Mouse (Mus musculus) C2C12 (cell line): Measurements from ENCODE around the gene Morc3. TPM values are rescaled to one million over a fixed set of nuclear protein-coding genes. Genes with fewer than 3 reads are reported as not detected.

Experiments
- H3K27me3 ChIP-seq: one replicate; pipeline ENCODE4 v1.6.1; 2011; ENCODE audit not compliant: control insufficient read depth, insufficient read depth, insufficient read length
- H3K36me3 ChIP-seq: one replicate; pipeline ENCODE4 v1.6.1; 2011; ENCODE audit not compliant: control insufficient read depth, insufficient read depth
- H3K4me3 ChIP-seq: one replicate; pipeline ENCODE4 v1.5.1; 2011; ENCODE audit warnings: mild to moderate bottlenecking, control low read depth; ENCODE audit not compliant: poor library complexity, insufficient read depth, severe bottlenecking
- H3K79me2 ChIP-seq: one replicate; pipeline ENCODE4 v1.6.1; 2011; ENCODE audit not compliant: control insufficient read depth, insufficient read depth
- H3K79me3 ChIP-seq: one replicate; pipeline ENCODE4 v1.6.1; 2011; ENCODE audit warnings: low read depth, control low read depth
- H3ac ChIP-seq: one replicate; pipeline ENCODE3; 2011; ENCODE audit warnings: low read depth; ENCODE audit not compliant: control insufficient read depth, insufficient read length
- CEBPB ChIP-seq: IDR thresholded peaks from one replicate; pipeline ENCODE4 v1.6.1; 2011; ENCODE audit warnings: low read depth, mild to moderate bottlenecking, control low read depth, moderate library complexity
- CTCF ChIP-seq: IDR thresholded peaks from one replicate; pipeline ENCODE4 v1.5.1; 2011; ENCODE audit not compliant: control insufficient read depth, insufficient read depth, insufficient read length
- FOSL1 ChIP-seq: IDR thresholded peaks from one replicate; pipeline ENCODE4 v1.8.0; 2011; ENCODE audit warnings: mild to moderate bottlenecking, low read length; ENCODE audit not compliant: poor library complexity, insufficient read depth, severe bottlenecking
- MAX ChIP-seq: IDR thresholded peaks from one replicate; pipeline ENCODE4 v1.6.1; 2011; ENCODE audit warnings: mild to moderate bottlenecking, control low read depth
- MYOD1 ChIP-seq: IDR thresholded peaks from one replicate; pipeline ENCODE4 v1.6.1; 2011; ENCODE audit warnings: low read depth; ENCODE audit not compliant: control insufficient read depth, insufficient read length
- MYOG ChIP-seq: IDR thresholded peaks from one replicate; pipeline ENCODE4 v1.6.1; 2011; ENCODE audit not compliant: control insufficient read depth, insufficient read length; ENCODE audit errors: extremely low read depth
- USF1 ChIP-seq: IDR thresholded peaks from one replicate; pipeline ENCODE4 v1.6.1; 2011; ENCODE audit warnings: low read depth, mild to moderate bottlenecking, control low read depth, moderate library complexity
- polyA plus RNA-seq: library from polyadenylated mRNA; unstranded; fragments of >200 nt; fragmentation: generic; extraction: Trizol; gene quantifications from one replicate; pipeline ENCODE4 v1.2.1, GENCODE M21; 2012; ENCODE audit warnings: missing spikeins

Gene Morc3
- polyA plus RNA-seq, 1 experiment, result 8.0 TPM

GRCm38 (mm10) chr16:93789971-93790755, 41.8 kb upstream of the Morc3 start:
- Histone ChIP-seq H3ac (no peak overlapping the region), H3K36me3 (no peaks in the 10 kb centered on the region), H3K79me2 (no peaks in the 10 kb centered on the region), H3K79me3 (no peaks in the 10 kb centered on the region), H3K4me3 (no peak overlapping the region), H3K27me3 (no peaks in the 10 kb centered on the region)
- no peak for TF ChIP-seq MAX
- no peak for TF ChIP-seq CTCF
- no peak for TF ChIP-seq FOSL1
- no peak for TF ChIP-seq CEBPB
- no peak for TF ChIP-seq USF1
- TF ChIP-seq MYOG, result no peak
- TF ChIP-seq MYOD1, result no peak

- Histone ChIP-seq H3K79me3 (no peaks in the 10 kb centered on the region), H3K27me3 (no peaks in the 10 kb centered on the region), H3K79me2 (no peaks in the 10 kb centered on the region), H3K4me3 (no peak overlapping the region), H3K36me3 (no peaks in the 10 kb centered on the region), H3ac (no peak overlapping the region)
- TF ChIP-seq USF1 (no peak), MYOG (no peak), CEBPB (no peak), CTCF (no peak)
Observed at GRCm38 (mm10) chr16:93792981-93793630, 38.8 kb upstream of the Morc3 start.

- Histone ChIP-seq H3K79me3 (no peaks in the 10 kb centered on the region), H3K4me3 (no peak overlapping the region), H3K79me2 (no peaks in the 10 kb centered on the region), H3K27me3 (no peaks in the 10 kb centered on the region), H3ac (no peak overlapping the region), H3K36me3 (no peaks in the 10 kb centered on the region)
- TF ChIP-seq USF1 (peak; percentile 1), MYOD1 (no peak)
Observed at GRCm38 (mm10) chr16:93794845-93795244, 37.1 kb upstream of the Morc3 start.

GRCm38 (mm10) chr16:93795391-93795790, 36.5 kb upstream of the Morc3 start:
- no peaks in the 10 kb centered on the region for H3K36me3 ChIP-seq
- H3K4me3 ChIP-seq, result no peak overlapping the region
- no peaks in the 10 kb centered on the region for H3K79me2 ChIP-seq
- H3ac ChIP-seq, result no peak overlapping the region
- no peaks in the 10 kb centered on the region for H3K27me3 ChIP-seq
- TF ChIP-seq CTCF (no peak), MAX (no peak), MYOD1 (no peak), FOSL1 (no peak), MYOG (no peak), USF1 (no peak)
- H3K79me3 ChIP-seq, result no peaks in the 10 kb centered on the region

GRCm38 (mm10) chr16:93797021-93797840, 34.7 kb upstream of the Morc3 start:
- no peak for TF ChIP-seq CTCF
- no peak for TF ChIP-seq CEBPB
- TF ChIP-seq MYOD1, result no peak
- no peak for TF ChIP-seq FOSL1
- TF ChIP-seq MAX, result no peak
- no peak for TF ChIP-seq MYOG
- TF ChIP-seq USF1, result no peak

More at GRCm38 (mm10) chr16:93797021-93797840, 34.7 kb upstream of the Morc3 start:
- Histone ChIP-seq H3K36me3 (no peaks in the 10 kb centered on the region), H3ac (no peak overlapping the region), H3K79me3 (no peaks in the 10 kb centered on the region), H3K27me3 (no peaks in the 10 kb centered on the region), H3K79me2 (no peaks in the 10 kb centered on the region), H3K4me3 (no peak overlapping the region)
